In genomic region chr5:41845558-41845937, GRCm38 (mm10) we compare ENCODE assay signal across 1 mouse cellular context.
TF ChIP-seq lines count a peak whose summit lies in the region.

No protein-coding gene starts in this region.

TF ChIP-seq in MEL, 35 proteins besides CTCF, POLR2A, EP300 and RAD21 (continued from another document):
- TF ChIP-seq ZNF384 (IDR thresholded peaks at IDR 0.05; ENCODE audit: low read depth, low read length) (peak; percentile 77; the same call in 1 of the 2 replicates), KAT2A (conservative IDR thresholded peaks at IDR 0.05; ENCODE audit: low read depth, low read length) (0 out of 2 replicates have a peak, but pooled peaks have one; percentile 11), TAL1 (IDR thresholded peaks at IDR 0.05; ENCODE audit: low read length) (no peak), CHD1 (IDR thresholded peaks at IDR 0.05; ENCODE audit: low read depth, low read length) (peak; percentile 35; the same call in 1 of the 2 replicates), ZMIZ1 (IDR thresholded peaks at IDR 0.05; ENCODE audit: low read depth, low read length) (no peak), SMC3 (IDR thresholded peaks at IDR 0.05; ENCODE audit: low read depth, low read length) (no peak), MAZ (IDR thresholded peaks at IDR 0.05; ENCODE audit: low read depth, low read length) (no peak)
TF ChIP-seq in MEL: peak in this region for 4.
